Mouse (Mus musculus) cerebellum, adult 2 months (tissue): ENCODE data around the gene Gm17428. TPM values are rescaled to one million over a fixed set of nuclear protein-coding genes. Genes with fewer than 3 reads are reported as not detected.
A peak's percentile ranks its signal among the peaks of the same experiment; 100 is the strongest.

Experiments
- DNase-seq, 2 experiments: peaks; one replicate each; pipeline ENCODE4 v3.0.0; 2021
- H3K27ac ChIP-seq: fragments of 200-500 bp; 2 replicates; pipeline ENCODE4 v1.5.1; 2012; ENCODE audit warnings: low read length, control low read depth, inconsistent platforms; ENCODE audit not compliant: insufficient read depth
- H3K27me3 ChIP-seq: fragments of 200-500 bp; 2 replicates; pipeline ENCODE4 v1.6.1; 2012; ENCODE audit warnings: inconsistent platforms, mild to moderate bottlenecking, low read length, moderate library complexity; ENCODE audit not compliant: control insufficient read depth, insufficient read depth
- H3K4me1 ChIP-seq: fragments of 200-500 bp; 2 replicates; pipeline ENCODE4 v1.6.1; 2011; ENCODE audit warnings: low read length; ENCODE audit not compliant: control insufficient read depth, insufficient read depth
- H3K4me3 ChIP-seq: fragments of 200-500 bp; replicated peaks from 2 replicates; pipeline ENCODE3; 2011; ENCODE audit warnings: mild to moderate bottlenecking, low read depth, low read length, control low read depth; ENCODE audit not compliant: insufficient read depth
- CTCF ChIP-seq: fragments of 200-500 bp; IDR thresholded peaks from 2 replicates; pipeline ENCODE4 v1.5.1; 2011; ENCODE audit warnings: low read depth, mild to moderate bottlenecking, control low read depth, low read length, moderate library complexity, borderline replicate concordance; ENCODE audit not compliant: insufficient read depth
- POLR2A ChIP-seq: fragments of 200-500 bp; IDR thresholded peaks from 2 replicates; pipeline ENCODE4 v1.6.1; 2011; ENCODE audit warnings: low read length, control low read depth, borderline replicate concordance; ENCODE audit not compliant: insufficient read depth
- WGBS: fragments of 180-500 bp; shearing (Covaris S2); methylation state at CpG from one replicate; pipeline ENCODE4 v1.1.7; 2018; 5-methylcytosine and 5-hydroxymethylcytosine counted together
- polyA plus RNA-seq: library from polyadenylated mRNA; depleted of rRNA; stranded (reverse); fragments of >200 nt; gene quantifications from 2 replicates; pipeline ENCODE4 v1.2.3, GENCODE M21; 2012; rRNA removed

The Gm17428 gene
- not detected in 2 replicates for polyA plus RNA-seq

DNA sequence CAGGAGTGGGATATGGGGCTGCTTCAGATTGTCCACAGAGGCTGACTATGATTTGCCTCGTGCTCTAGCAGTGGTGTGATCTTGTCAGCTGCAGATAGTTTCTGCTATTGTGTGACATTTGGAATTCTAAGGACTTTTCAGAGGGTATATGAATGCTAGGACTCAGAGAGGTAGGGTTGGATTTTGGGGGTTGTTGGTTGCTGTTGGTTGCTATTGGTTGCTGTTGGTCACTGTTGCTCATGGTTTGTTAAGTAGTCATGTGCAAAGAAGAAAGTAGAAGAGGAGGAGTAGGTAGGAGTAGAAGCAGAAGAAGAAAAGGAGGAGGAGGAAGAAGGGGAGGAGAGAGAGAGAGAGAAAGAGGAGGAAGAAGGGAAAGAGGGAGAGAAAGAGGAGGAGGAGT lies at the start of gene Gm17428:
Gm17428 (plus strand) TSS at position 301 of the 400 bp plus-strand sequence.
- DNase-seq: no peak
- Histone ChIP-seq H3K27me3 (no peaks in the 10 kb centered on the region), H3K27ac (no peak within 1 kb of the TSS), H3K4me1 (no peaks in the 10 kb centered on the region; the same call in 1 of the 2 replicates), H3K4me3 (no peak within 1 kb of the TSS)
- 69% methylated on average over 1 of the region's 1 CpGs for WGBS
- TF ChIP-seq POLR2A: no peak
- no peak for TF ChIP-seq CTCF

GRCm38 (mm10) chr14:54927296-54927695 lies 49.4 kb upstream of the Gm17428 start:
- Histone ChIP-seq H3K27ac (peak overlapping the region; percentile 1; the same call in 1 of the 2 replicates), H3K4me1 (0 out of 2 replicates have a peak, but pooled peaks cover 3% of the 10 kb centered on the region), H3K4me3 (no peak overlapping the region), H3K27me3 (no peaks in the 10 kb centered on the region)
- DNase-seq: no peak
- TF ChIP-seq CTCF (no peak), POLR2A (no peak)
- 68% methylated on average over 7 of the region's 7 CpGs for WGBS

GRCm38 (mm10) chr14:54929801-54930200 lies 46.9 kb upstream of the Gm17428 start:
- Histone ChIP-seq H3K27me3 (no peaks in the 10 kb centered on the region), H3K4me3 (no peak overlapping the region), H3K4me1 (0 out of 2 replicates have a peak, but pooled peaks cover 3% of the 10 kb centered on the region), H3K27ac (no peak overlapping the region)
- WGBS: 72% methylated on average over 5 of the region's 5 CpGs
- no peak for TF ChIP-seq POLR2A
- no peak for TF ChIP-seq CTCF
- DNase-seq: no peak

GRCm38 (mm10) chr14:54930431-54930830 lies 46.3 kb upstream of the Gm17428 start:
- 7% methylated on average over 2 of the region's 2 CpGs for WGBS
- Histone ChIP-seq H3K27me3 (no peaks in the 10 kb centered on the region), H3K27ac (no peak overlapping the region), H3K4me1 (0 out of 2 replicates have a peak, but pooled peaks cover 3% of the 10 kb centered on the region), H3K4me3 (no peak overlapping the region)
- TF ChIP-seq POLR2A (no peak), CTCF (no peak)
- DNase-seq: no peak

DNA sequence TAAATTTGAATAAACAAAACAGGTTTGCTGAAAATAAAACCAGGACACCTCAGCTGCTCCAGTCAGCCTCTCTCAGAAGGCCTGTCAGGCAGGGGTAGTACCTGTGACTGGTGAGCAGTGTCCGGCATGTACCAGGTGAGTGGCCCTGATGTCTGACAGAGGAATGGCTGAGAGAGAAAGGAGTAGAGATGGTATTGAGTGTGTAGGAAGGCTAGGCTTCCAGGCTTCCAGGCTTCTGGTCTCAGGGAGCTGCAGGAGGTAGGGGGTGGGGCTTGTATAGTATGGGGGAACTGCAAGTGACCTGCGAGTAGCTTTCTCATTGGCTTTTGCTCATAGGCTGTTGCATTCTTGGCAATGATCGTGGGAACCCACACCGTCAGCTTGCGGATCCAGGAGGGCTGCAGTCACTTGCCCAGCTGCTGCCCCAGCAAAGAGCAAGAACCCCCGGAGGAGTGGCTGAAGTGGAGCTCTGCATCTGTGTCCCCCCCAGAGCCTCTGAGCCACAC lies 44.0 kb upstream of the Gm17428 start, which contains the start of gene Il25:
Il25 (plus strand) TSS at position 51 of the 506 bp plus-strand sequence.
- no peak for DNase-seq
- 38% methylated on average over 6 of the region's 6 CpGs for WGBS
- TF ChIP-seq POLR2A (no peak), CTCF (no peak)
- Histone ChIP-seq H3K4me3 (no peak within 1 kb of the TSS), H3K27ac (no peak within 1 kb of the TSS), H3K4me1 (0 out of 2 replicates have a peak, but pooled peaks cover 3% of the 10 kb centered on the region), H3K27me3 (no peaks in the 10 kb centered on the region)

- H3K27ac ChIP-seq: peak within 1 kb of the TSS; percentile 68; the same call in 1 of the 2 replicates
- TF ChIP-seq POLR2A (no peak), CTCF (no peak; the same call in 1 of the 2 replicates)
- H3K27me3 ChIP-seq: no peaks in the 10 kb centered on the region
- peak; percentile 36 to 65 for DNase-seq
- H3K4me1 ChIP-seq: no peaks in the 10 kb centered on the region
- WGBS: 17% methylated on average over 8 of the region's 8 CpGs
- peak within 1 kb of the TSS; percentile 29 for H3K4me3 ChIP-seq
Observed at GRCm38 (mm10) chr14:54935904-54936830, 40.6 kb upstream of the Gm17428 start, which contains the start of gene Cmtm5. Cmtm5 (plus strand) TSS chr14:54936261.

- no peaks in the 10 kb centered on the region for H3K4me1 ChIP-seq
- peak overlapping the region; percentile 29 for H3K4me3 ChIP-seq
- no peaks in the 10 kb centered on the region for H3K27me3 ChIP-seq
- no peak overlapping the region; the same call in 1 of the 2 replicates for H3K27ac ChIP-seq
- WGBS: 58% methylated on average over 6 of the region's 6 CpGs
- no peak for TF ChIP-seq CTCF
- no peak for TF ChIP-seq POLR2A
- no peak for DNase-seq
Observed at GRCm38 (mm10) chr14:54936831-54937160, 39.9 kb upstream of the Gm17428 start.
